Mouse (Mus musculus): ENCODE data around the gene Klf17. TPM values are rescaled to one million over a fixed set of nuclear protein-coding genes. Genes with fewer than 3 reads are reported as not detected.

Klf17 gene
- not detected in 2 replicates for polyA plus RNA-seq (2014; fragmentation: Nextera tagmentation; extraction: Ambion mirVana)

DNA sequence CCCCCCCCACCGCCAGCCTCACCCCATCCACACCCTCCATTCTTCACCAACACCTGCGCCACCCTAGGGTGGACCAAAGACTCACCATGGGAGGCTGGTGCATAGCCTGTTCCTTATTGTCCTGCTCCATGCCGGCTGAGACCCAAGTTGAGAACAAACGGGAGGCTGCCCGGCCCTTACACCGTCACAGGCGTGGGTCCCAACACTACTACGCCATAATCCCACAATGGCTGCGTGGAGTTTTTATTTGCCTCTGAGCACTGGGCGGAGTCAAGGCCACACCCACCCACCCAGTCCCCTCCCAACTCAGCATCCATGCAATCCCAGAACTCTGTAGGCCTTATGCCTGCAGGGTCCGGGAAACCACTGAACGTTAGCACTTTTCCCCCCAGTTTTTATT, at the start of gene Klf17:
Gene Klf17 (minus strand): TSS at position 233 of the 400 bp plus-strand sequence.
- 73% methylated on average over 11 of the region's 12 CpGs for WGBS
- no peak for DNase-seq (ENCODE audit: low spot score)
- no peak for ATAC-seq (replicated peaks; ENCODE audit: low FRiP score, low TSS enrichment, low read depth)

GRCm38 (mm10) chr4:117814333-117814732, 48.9 kb upstream of the Klf17 start:
- no peak overlapping the region for H3K9ac ChIP-seq (ENCODE audit: low read length)
- DNase-seq (ENCODE audit: low spot score) (no peak), ATAC-seq (replicated peaks; ENCODE audit: low FRiP score, low TSS enrichment, low read depth) (no peak)
- peaks cover 4% of the 10 kb centered on the region for H3K9me3 ChIP-seq (ENCODE audit: control insufficient read depth, low read length)
- no peak overlapping the region for H3K4me3 ChIP-seq (ENCODE audit: low read depth, low read length)
- WGBS: 31% methylated on average over 4 of the region's 4 CpGs
- H3K27ac ChIP-seq (ENCODE audit: low read depth): no peak overlapping the region
- no peaks in the 10 kb centered on the region for H3K27me3 ChIP-seq (replicated peaks; ENCODE audit: control insufficient read depth, insufficient read depth, low read length)
- no peaks in the 10 kb centered on the region for H3K4me1 ChIP-seq (replicated peaks; ENCODE audit: control insufficient read depth, insufficient read depth, low read length)
- H3K4me2 ChIP-seq (ENCODE audit: low read length): no peak overlapping the region
- no peaks in the 10 kb centered on the region for H3K36me3 ChIP-seq (ENCODE audit: control insufficient read depth, insufficient read depth, low read length)

More for the DNA sequence above, at the start of gene Klf17:
- Histone ChIP-seq H3K27me3 (replicated peaks; ENCODE audit: control insufficient read depth, insufficient read depth, low read length) (no peaks in the 10 kb centered on the region), H3K9ac (ENCODE audit: low read length) (no peak within 1 kb of the TSS), H3K4me3 (ENCODE audit: low read depth, low read length) (no peak within 1 kb of the TSS), H3K9me3 (ENCODE audit: control insufficient read depth, low read length) (no peaks in the 10 kb centered on the region), H3K4me1 (replicated peaks; ENCODE audit: control insufficient read depth, insufficient read depth, low read length) (no peaks in the 10 kb centered on the region), H3K27ac (ENCODE audit: low read depth) (no peak within 1 kb of the TSS), H3K4me2 (ENCODE audit: low read length) (no peak within 1 kb of the TSS), H3K36me3 (ENCODE audit: control insufficient read depth, insufficient read depth, low read length) (no peaks in the 10 kb centered on the region)

- no peak for DNase-seq (ENCODE audit: low spot score)
- Histone ChIP-seq H3K27me3 (replicated peaks; ENCODE audit: control insufficient read depth, insufficient read depth, low read length) (no peaks in the 10 kb centered on the region), H3K36me3 (ENCODE audit: control insufficient read depth, insufficient read depth, low read length) (no peaks in the 10 kb centered on the region), H3K4me1 (replicated peaks; ENCODE audit: control insufficient read depth, insufficient read depth, low read length) (no peaks in the 10 kb centered on the region), H3K4me3 (ENCODE audit: low read depth, low read length) (no peak overlapping the region), H3K9ac (ENCODE audit: low read length) (no peak overlapping the region), H3K4me2 (ENCODE audit: low read length) (no peak overlapping the region), H3K9me3 (ENCODE audit: control insufficient read depth, low read length) (peaks cover 4% of the 10 kb centered on the region), H3K27ac (ENCODE audit: low read depth) (no peak overlapping the region)
- WGBS: 55% methylated on average over 9 of the region's 9 CpGs
- no peak for ATAC-seq (replicated peaks; ENCODE audit: low FRiP score, low TSS enrichment, low read depth)
These were observed 48.2 kb upstream of the Klf17 start for GRCm38 (mm10) chr4:117813591-117814192.

GRCm38 (mm10) chr4:117810933-117811332, 45.5 kb upstream of the Klf17 start:
- H3K4me2 ChIP-seq (ENCODE audit: low read length): no peak overlapping the region
- no peaks in the 10 kb centered on the region; the same call in 1 of the 2 replicates for H3K4me1 ChIP-seq (replicated peaks; ENCODE audit: control insufficient read depth, insufficient read depth, low read length)
- DNase-seq (ENCODE audit: low spot score) (no peak), ATAC-seq (replicated peaks; ENCODE audit: low FRiP score, low TSS enrichment, low read depth) (no peak)
- no peak overlapping the region for H3K27ac ChIP-seq (ENCODE audit: low read depth)
- no peak overlapping the region for H3K4me3 ChIP-seq (ENCODE audit: low read depth, low read length)
- WGBS: 50% methylated on average over 2 of the region's 2 CpGs
- no peaks in the 10 kb centered on the region for H3K36me3 ChIP-seq (ENCODE audit: control insufficient read depth, insufficient read depth, low read length)
- H3K9ac ChIP-seq (ENCODE audit: low read length): no peak overlapping the region
- H3K9me3 ChIP-seq (ENCODE audit: control insufficient read depth, low read length): peaks cover 4% of the 10 kb centered on the region; the same call in 1 of the 2 replicates
- H3K27me3 ChIP-seq (replicated peaks; ENCODE audit: control insufficient read depth, insufficient read depth, low read length): no peaks in the 10 kb centered on the region

- H3K36me3 ChIP-seq (ENCODE audit: control insufficient read depth, insufficient read depth, low read length): no peaks in the 10 kb centered on the region
- no peak for DNase-seq (ENCODE audit: low spot score)
- no peak overlapping the region for H3K4me3 ChIP-seq (ENCODE audit: low read depth, low read length)
- H3K4me2 ChIP-seq (ENCODE audit: low read length): no peak overlapping the region
- no peaks in the 10 kb centered on the region; the same call in 1 of the 2 replicates for H3K4me1 ChIP-seq (replicated peaks; ENCODE audit: control insufficient read depth, insufficient read depth, low read length)
- no peak overlapping the region for H3K9ac ChIP-seq (ENCODE audit: low read length)
- H3K27ac ChIP-seq (ENCODE audit: low read depth): no peak overlapping the region
- ATAC-seq (replicated peaks; ENCODE audit: low FRiP score, low TSS enrichment, low read depth): no peak
- no peaks in the 10 kb centered on the region for H3K9me3 ChIP-seq (ENCODE audit: control insufficient read depth, low read length)
- 60% methylated on average over 5 of the region's 5 CpGs for WGBS
- H3K27me3 ChIP-seq (replicated peaks; ENCODE audit: control insufficient read depth, insufficient read depth, low read length): no peaks in the 10 kb centered on the region
These were observed 41.5 kb upstream of the Klf17 start for GRCm38 (mm10) chr4:117806992-117807391.

- H3K9ac ChIP-seq (ENCODE audit: low read length): no peak overlapping the region
- no peak for ATAC-seq (replicated peaks; ENCODE audit: low FRiP score, low TSS enrichment, low read depth)
- DNase-seq (ENCODE audit: low spot score): no peak
- no peaks in the 10 kb centered on the region for H3K27me3 ChIP-seq (replicated peaks; ENCODE audit: control insufficient read depth, insufficient read depth, low read length)
- no peak overlapping the region for H3K4me3 ChIP-seq (ENCODE audit: low read depth, low read length)
- no peaks in the 10 kb centered on the region for H3K36me3 ChIP-seq (ENCODE audit: control insufficient read depth, insufficient read depth, low read length)
- H3K9me3 ChIP-seq (ENCODE audit: control insufficient read depth, low read length): no peaks in the 10 kb centered on the region
- H3K27ac ChIP-seq (ENCODE audit: low read depth): no peak overlapping the region
- no peaks in the 10 kb centered on the region for H3K4me1 ChIP-seq (replicated peaks; ENCODE audit: control insufficient read depth, insufficient read depth, low read length)
- no peak overlapping the region for H3K4me2 ChIP-seq (ENCODE audit: low read length)
- 85% methylated on average over 6 of the region's 6 CpGs for WGBS
These were observed 34.5 kb upstream of the Klf17 start for GRCm38 (mm10) chr4:117799904-117800303.

DNA sequence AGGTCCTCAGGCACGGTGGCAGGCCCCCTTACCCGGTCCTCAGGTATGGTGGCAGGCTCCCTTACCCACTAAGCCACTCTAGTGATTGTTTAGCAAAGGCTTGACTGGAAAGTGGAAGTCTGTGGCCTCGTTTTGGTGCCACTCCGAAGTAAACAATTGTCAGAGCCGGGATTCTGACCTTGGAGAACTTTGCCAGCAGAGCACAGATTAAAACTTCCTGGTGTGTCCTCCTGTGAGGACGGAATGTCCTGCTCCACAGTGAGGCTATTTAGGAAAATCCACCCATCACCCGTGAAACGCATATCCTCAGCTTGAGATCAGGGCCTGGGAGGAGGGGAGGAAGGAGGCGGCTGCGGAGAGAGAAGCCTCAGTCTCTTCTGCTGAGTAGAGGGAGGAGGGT, 22.9 kb upstream of the Klf17 start:
- H3K27ac ChIP-seq (ENCODE audit: low read depth): no peak overlapping the region
- H3K4me3 ChIP-seq (ENCODE audit: low read depth, low read length): no peak overlapping the region
- H3K4me1 ChIP-seq (replicated peaks; ENCODE audit: control insufficient read depth, insufficient read depth, low read length): no peaks in the 10 kb centered on the region
- no peak overlapping the region for H3K4me2 ChIP-seq (ENCODE audit: low read length)
- no peak overlapping the region for H3K9ac ChIP-seq (ENCODE audit: low read length)
- ATAC-seq (replicated peaks; ENCODE audit: low FRiP score, low TSS enrichment, low read depth): no peak
- H3K36me3 ChIP-seq (ENCODE audit: control insufficient read depth, insufficient read depth, low read length): no peaks in the 10 kb centered on the region
- WGBS: 59% methylated on average over 10 of the region's 10 CpGs
- no peak for DNase-seq (ENCODE audit: low spot score)
- no peaks in the 10 kb centered on the region for H3K27me3 ChIP-seq (replicated peaks; ENCODE audit: control insufficient read depth, insufficient read depth, low read length)
- H3K9me3 ChIP-seq (ENCODE audit: control insufficient read depth, low read length): no peaks in the 10 kb centered on the region

GRCm38 (mm10) chr4:117786963-117787362, 21.5 kb upstream of the Klf17 start:
- Histone ChIP-seq H3K4me3 (ENCODE audit: low read depth, low read length) (no peak overlapping the region), H3K9me3 (ENCODE audit: control insufficient read depth, low read length) (no peaks in the 10 kb centered on the region), H3K4me1 (replicated peaks; ENCODE audit: control insufficient read depth, insufficient read depth, low read length) (no peaks in the 10 kb centered on the region), H3K27me3 (replicated peaks; ENCODE audit: control insufficient read depth, insufficient read depth, low read length) (no peaks in the 10 kb centered on the region), H3K36me3 (ENCODE audit: control insufficient read depth, insufficient read depth, low read length) (no peaks in the 10 kb centered on the region), H3K9ac (ENCODE audit: low read length) (no peak overlapping the region), H3K4me2 (ENCODE audit: low read length) (peak overlapping the region; percentile 22; the same call in 1 of the 2 replicates), H3K27ac (ENCODE audit: low read depth) (no peak overlapping the region)
- ATAC-seq (replicated peaks; ENCODE audit: low FRiP score, low TSS enrichment, low read depth) (peak; percentile 72), DNase-seq (ENCODE audit: low spot score) (no peak)
- 30% methylated on average over 8 of the region's 8 CpGs for WGBS

DNA sequence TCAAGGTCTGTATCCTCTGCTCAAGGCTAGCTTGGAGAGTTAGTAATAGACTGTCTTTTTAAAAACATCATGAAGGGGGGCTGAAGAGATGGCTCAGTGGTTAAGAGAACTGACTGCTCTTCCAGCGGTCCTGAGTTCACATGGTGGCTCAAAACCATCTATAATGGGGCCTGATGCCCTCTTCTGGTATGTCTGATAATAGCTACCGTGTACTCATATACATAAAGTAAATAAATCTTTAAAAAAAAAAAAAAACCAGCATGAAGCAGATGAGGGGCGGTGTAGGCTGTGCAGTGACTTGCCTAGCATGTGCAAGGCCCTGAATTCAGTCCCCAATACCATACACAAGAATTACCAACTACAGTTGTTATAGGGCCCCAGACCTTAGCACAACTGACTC, 17.5 kb upstream of the Klf17 start:
- DNase-seq (ENCODE audit: low spot score): no peak
- no peak overlapping the region for H3K9ac ChIP-seq (ENCODE audit: low read length)
- no peak overlapping the region for H3K4me3 ChIP-seq (ENCODE audit: low read depth, low read length)
- H3K36me3 ChIP-seq (ENCODE audit: control insufficient read depth, insufficient read depth, low read length): no peaks in the 10 kb centered on the region
- 79% methylated on average over 3 of the region's 3 CpGs for WGBS
- H3K4me2 ChIP-seq (ENCODE audit: low read length): no peak overlapping the region
- H3K27ac ChIP-seq (ENCODE audit: low read depth): no peak overlapping the region
- no peaks in the 10 kb centered on the region for H3K27me3 ChIP-seq (replicated peaks; ENCODE audit: control insufficient read depth, insufficient read depth, low read length)
- ATAC-seq (replicated peaks; ENCODE audit: low FRiP score, low TSS enrichment, low read depth): no peak
- no peaks in the 10 kb centered on the region for H3K4me1 ChIP-seq (replicated peaks; ENCODE audit: control insufficient read depth, insufficient read depth, low read length)
- no peaks in the 10 kb centered on the region for H3K9me3 ChIP-seq (ENCODE audit: control insufficient read depth, low read length)

Measured in intestine, embryonic 14.5 days (tissue).